Mouse (Mus musculus) cortical plate, adult 2 months (tissue): Measurements from ENCODE around the gene Fam124a.

Experiments
- CTCF ChIP-seq: fragments of 200-500 bp; IDR thresholded peaks from 2 replicates; pipeline ENCODE4 v1.5.1; 2011; ENCODE audit warnings: mild to moderate bottlenecking, control low read depth, low read length; ENCODE audit not compliant: insufficient read depth; ENCODE audit errors: extremely low read depth
- POLR2A ChIP-seq: fragments of 200-500 bp; IDR thresholded peaks from 2 replicates; pipeline ENCODE4 v1.6.1; 2011; ENCODE audit warnings: mild to moderate bottlenecking, low read length, control low read depth; ENCODE audit not compliant: insufficient read depth; ENCODE audit errors: extremely low read depth

DNA sequence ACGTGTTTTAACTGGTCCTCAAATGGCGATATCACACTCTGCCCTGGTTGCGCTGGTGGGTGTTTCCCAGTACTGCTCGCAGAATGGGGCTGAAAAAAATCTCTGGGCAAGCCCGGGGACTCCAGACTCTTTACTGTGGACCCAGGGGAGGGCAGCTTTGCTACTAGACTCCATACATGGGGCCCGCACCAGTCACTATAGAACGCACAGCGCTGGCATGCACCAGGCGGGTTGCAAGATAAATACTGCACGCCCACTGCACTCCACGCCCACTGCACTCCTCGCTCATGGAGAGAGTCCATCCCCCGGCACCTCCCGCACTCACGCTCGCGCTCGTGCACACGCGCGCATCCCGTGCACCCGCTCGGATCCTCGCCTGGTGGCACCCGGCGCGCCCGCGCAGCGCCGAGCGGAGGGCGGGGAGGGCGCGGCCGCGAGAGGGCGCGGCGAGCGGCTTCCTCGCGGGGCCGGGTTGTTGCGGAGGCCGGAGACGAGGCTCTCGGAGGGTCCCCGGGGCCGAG, at the start of gene Fam124a:
- TF ChIP-seq CTCF: no peak
- TF ChIP-seq POLR2A: no peak
